Mouse (Mus musculus) embryonic facial prominence, embryonic 15.5 days (tissue): ENCODE results near the gene Olfr610. TPM values are rescaled to one million over a fixed set of nuclear protein-coding genes. Genes with fewer than 3 reads are reported as not detected.
"Not testable (repeated sequence)": the region's sequence is repeated elsewhere in the genome, so short reads cannot be mapped to it uniquely, and the experiment has no call there.

Experiments used
- ATAC-seq: fragments of 200-750 bp; cut with Nextera tagmentation; 2 replicates; pipeline ENCODE4 v1.8.0; 2017; ENCODE audit warnings: low read depth, moderate TSS enrichment; ENCODE audit not compliant: insufficient number of reproducible peaks, low FRiP score, low TSS enrichment
- H3K27ac ChIP-seq: fragments of 300-500 bp; sonication (generic); replicated peaks from 2 replicates; pipeline ENCODE4 v1.5.1; 2015; ENCODE audit warnings: mild to moderate bottlenecking, inconsistent platforms
- H3K27me3 ChIP-seq: fragments of 300-500 bp; sonication (generic); 2 replicates; pipeline ENCODE4 v1.6.1; 2015; ENCODE audit warnings: inconsistent platforms
- H3K36me3 ChIP-seq: fragments of 300-500 bp; sonication (generic); 2 replicates; pipeline ENCODE4 v1.6.1; 2015; ENCODE audit warnings: mild to moderate bottlenecking, inconsistent platforms
- H3K4me1 ChIP-seq: fragments of 300-500 bp; sonication (generic); 2 replicates; pipeline ENCODE4 v1.6.1; 2015; ENCODE audit warnings: inconsistent platforms
- H3K4me2 ChIP-seq: fragments of 300-500 bp; sonication (generic); replicated peaks from 2 replicates; pipeline ENCODE4 v1.6.1; 2015; ENCODE audit warnings: mild to moderate bottlenecking, inconsistent platforms
- H3K4me3 ChIP-seq: fragments of 300-500 bp; sonication (generic); replicated peaks from 2 replicates; pipeline ENCODE4 v1.5.1; 2015; ENCODE audit warnings: mild to moderate bottlenecking, inconsistent platforms
- H3K9ac ChIP-seq: fragments of 300-500 bp; sonication (generic); 2 replicates; pipeline ENCODE4 v1.6.1; 2015; ENCODE audit warnings: inconsistent platforms
- H3K9me3 ChIP-seq: fragments of 300-500 bp; sonication (generic); replicated peaks from 2 replicates; pipeline ENCODE4 v1.6.1; 2016; ENCODE audit warnings: inconsistent platforms
- WGBS: fragments of 180-500 bp; shearing (Covaris S2); methylation state at CpG from one replicate; pipeline ENCODE4 v1.1.7; 2015; 5-methylcytosine and 5-hydroxymethylcytosine counted together
- polyA plus RNA-seq: library from polyadenylated mRNA; unstranded; fragments of >200 nt; fragmentation: Nextera tagmentation; extraction: Ambion mirVana; gene quantifications from 2 replicates; pipeline ENCODE4 v1.2.1, GENCODE M21; 2015

Gene Olfr610
- 0.28 TPM in 1 of 2 replicates, not detected in the other for polyA plus RNA-seq

DNA sequence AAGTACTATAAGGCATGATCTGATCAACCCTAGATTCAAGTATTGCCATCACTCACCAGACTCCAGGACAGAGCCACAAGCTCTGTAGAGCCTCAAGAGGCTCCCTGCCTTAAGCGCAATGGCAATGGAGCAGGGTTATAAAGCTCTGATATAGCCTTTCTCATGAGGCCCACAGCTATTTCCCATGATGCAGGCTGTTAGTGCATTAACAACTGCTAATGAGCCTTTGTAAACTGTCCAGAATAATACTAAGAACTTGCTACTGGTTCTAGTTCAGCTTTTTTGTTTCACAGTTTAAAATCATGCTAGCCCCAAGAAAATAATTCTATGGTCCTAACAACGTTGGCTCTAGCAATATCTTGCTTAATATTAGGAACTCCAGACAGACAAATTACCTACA is at the start of gene Olfr610:
Gene Olfr610, minus strand, starts transcription at position 101 of the 400 bp plus-strand sequence.
- Histone ChIP-seq H3K9ac (no peak within 1 kb of the TSS), H3K9me3 (no peaks in the 10 kb centered on the region), H3K27me3 (no peaks in the 10 kb centered on the region), H3K4me2 (no peak within 1 kb of the TSS), H3K36me3 (no peaks in the 10 kb centered on the region), H3K27ac (no peak within 1 kb of the TSS), H3K4me1 (no peaks in the 10 kb centered on the region), H3K4me3 (no peak within 1 kb of the TSS)
- WGBS: 86% methylated on average over 2 of the region's 2 CpGs
- ATAC-seq: no peak

- H3K4me2 ChIP-seq: no peak within 1 kb of the TSS
- H3K27me3 ChIP-seq: no peaks in the 10 kb centered on the region
- H3K9me3 ChIP-seq: no peaks in the 10 kb centered on the region
- no peak for ATAC-seq
- H3K4me3 ChIP-seq: no peak within 1 kb of the TSS
- no peak within 1 kb of the TSS for H3K9ac ChIP-seq
- H3K27ac ChIP-seq: no peak within 1 kb of the TSS
- no peaks in the 10 kb centered on the region for H3K4me1 ChIP-seq
- no peaks in the 10 kb centered on the region for H3K36me3 ChIP-seq
- 75% methylated on average over 2 of the region's 2 CpGs for WGBS
Observed at GRCm38 (mm10) chr7:103555779-103556178, 43.9 kb upstream of the Olfr610 start, which contains the start of gene Olfr615. TSS of gene Olfr615 (plus strand) at chr7:103556079.

DNA sequence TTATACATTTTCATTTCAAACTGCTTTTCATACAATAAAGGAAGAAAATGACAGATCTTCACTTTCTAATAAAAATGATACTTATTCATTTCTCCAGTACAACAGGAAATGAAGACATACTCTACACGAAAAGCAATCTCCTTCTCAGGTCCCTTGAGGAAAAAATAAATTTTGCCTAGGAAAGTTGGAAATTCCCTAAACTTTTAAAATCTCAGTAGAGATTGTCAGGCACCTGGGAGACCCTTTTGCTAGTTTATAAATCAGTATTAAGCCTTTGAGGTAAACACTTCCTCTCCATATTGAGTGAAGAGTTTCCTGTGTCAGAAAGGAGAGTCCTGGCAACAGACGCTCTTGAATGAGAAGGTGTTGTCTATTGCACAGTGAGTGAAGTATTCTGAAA is 35.9 kb upstream of the Olfr610 start, which contains the start of gene Olfr613:
Gene Olfr613, plus strand, starts transcription at position 301 of the 400 bp plus-strand sequence.
- Histone ChIP-seq H3K9me3 (no peaks in the 10 kb centered on the region), H3K36me3 (no peaks in the 10 kb centered on the region), H3K27me3 (no peaks in the 10 kb centered on the region), H3K27ac (no peak within 1 kb of the TSS), H3K9ac (no peak within 1 kb of the TSS), H3K4me1 (no peaks in the 10 kb centered on the region), H3K4me2 (no peak within 1 kb of the TSS), H3K4me3 (no peak within 1 kb of the TSS)
- ATAC-seq: no peak
- 80% methylated on average over 2 of the region's 2 CpGs for WGBS

DNA sequence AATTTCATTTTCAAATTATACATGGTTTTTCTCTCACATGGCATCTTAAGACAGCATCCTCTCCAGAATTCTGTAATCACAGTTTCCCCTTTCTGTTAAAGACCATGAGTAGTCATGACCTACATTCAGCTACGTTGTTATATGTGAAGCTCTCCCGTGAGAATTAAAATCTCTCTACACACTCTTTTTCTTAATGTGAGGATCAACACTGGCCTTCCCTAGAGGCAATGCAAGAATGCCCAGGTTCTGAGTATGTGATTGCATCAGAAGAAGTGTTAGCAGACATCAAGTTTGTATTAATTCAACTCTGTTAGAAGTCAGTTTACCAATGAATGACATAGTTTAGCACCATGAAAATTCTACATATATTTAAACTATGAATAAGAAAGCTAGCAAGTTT is 30.7 kb upstream of the Olfr610 start, which contains the start of gene Olfr612:
Gene Olfr612, minus strand, starts transcription at position 101 of the 400 bp plus-strand sequence.
- not testable (repeated sequence) for H3K4me1 ChIP-seq, H3K4me3 ChIP-seq, H3K4me2 ChIP-seq, ATAC-seq, H3K9ac ChIP-seq, H3K27ac ChIP-seq, H3K27me3 ChIP-seq, H3K9me3 ChIP-seq, H3K36me3 ChIP-seq
- WGBS: 76% methylated on average over 2 of the region's 2 CpGs

DNA sequence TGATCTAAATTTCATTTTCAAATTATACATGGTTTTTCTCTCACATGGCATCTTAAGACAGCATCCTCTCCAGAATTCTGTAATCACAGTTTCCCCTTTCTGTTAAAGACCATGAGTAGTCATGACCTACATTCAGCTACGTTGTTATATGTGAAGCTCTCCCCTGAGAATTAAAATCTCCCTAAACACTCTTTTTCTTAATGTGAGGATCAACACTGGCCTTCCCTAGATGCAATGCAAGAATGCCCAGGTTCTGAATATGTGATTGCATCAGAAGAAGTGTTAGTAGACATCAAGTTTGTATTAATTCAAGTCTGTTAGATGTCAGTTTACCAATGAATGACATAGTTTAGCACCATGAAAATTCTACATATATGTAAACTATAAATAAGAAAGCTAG is 8.8 kb upstream of the Olfr610 start, which contains the start of gene Olfr611:
Gene Olfr611, minus strand, starts transcription at position 101 of the 400 bp plus-strand sequence.
- H3K27me3 ChIP-seq, H3K36me3 ChIP-seq, H3K4me3 ChIP-seq, H3K4me1 ChIP-seq, H3K27ac ChIP-seq, H3K4me2 ChIP-seq, H3K9me3 ChIP-seq, H3K9ac ChIP-seq, ATAC-seq: not testable (repeated sequence)
- 78% methylated on average over 1 of the region's 1 CpGs for WGBS

- ATAC-seq: no peak
- Histone ChIP-seq H3K27me3 (no peaks in the 10 kb centered on the region), H3K9ac (no peak within 1 kb of the TSS), H3K27ac (no peak within 1 kb of the TSS), H3K4me3 (no peak within 1 kb of the TSS), H3K4me1 (no peaks in the 10 kb centered on the region), H3K4me2 (no peak within 1 kb of the TSS), H3K36me3 (no peaks in the 10 kb centered on the region), H3K9me3 (no peaks in the 10 kb centered on the region)
- WGBS: 49% methylated on average over 1 of the region's 1 CpGs
Observed at GRCm38 (mm10) chr7:103497962-103498361, 14.0 kb downstream of the Olfr610 start, which contains the start of gene Olfr609. TSS of gene Olfr609 (minus strand) at chr7:103498062.

- not testable (repeated sequence) for H3K27ac ChIP-seq, H3K27me3 ChIP-seq, H3K9ac ChIP-seq, H3K4me3 ChIP-seq, H3K9me3 ChIP-seq, H3K4me2 ChIP-seq, H3K4me1 ChIP-seq, ATAC-seq, H3K36me3 ChIP-seq
- 86% methylated on average over 9 of the region's 9 CpGs for WGBS
Observed at GRCm38 (mm10) chr7:103477106-103477505, 34.8 kb downstream of the Olfr610 start.

DNA sequence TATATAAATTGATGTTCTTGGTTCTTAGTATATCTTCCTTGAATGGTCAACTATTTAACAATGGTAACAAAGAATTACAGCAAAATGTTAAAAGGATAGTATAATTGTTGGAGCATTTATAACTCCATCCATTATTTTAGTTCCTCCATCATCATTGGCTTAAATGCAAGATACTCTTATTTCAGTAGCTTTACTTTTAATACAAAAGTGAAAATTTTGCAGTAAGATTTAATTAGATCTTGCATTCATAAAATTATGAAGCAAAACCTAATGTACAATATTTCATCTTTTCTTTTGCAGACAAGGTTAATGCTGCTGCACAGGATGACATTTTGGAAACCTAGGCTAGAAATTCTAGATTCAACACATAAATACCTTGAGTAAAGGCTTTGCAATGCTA is 42.3 kb downstream of the Olfr610 start, which contains the start of gene Olfr608:
Gene Olfr608, plus strand, starts transcription at position 301 of the 400 bp plus-strand sequence.
- no peak for ATAC-seq
- H3K4me1 ChIP-seq: no peaks in the 10 kb centered on the region
- no peaks in the 10 kb centered on the region for H3K27me3 ChIP-seq
- H3K36me3 ChIP-seq: no peaks in the 10 kb centered on the region
- no peak within 1 kb of the TSS for H3K27ac ChIP-seq
- H3K9ac ChIP-seq: no peak within 1 kb of the TSS
- no peak within 1 kb of the TSS for H3K4me2 ChIP-seq
- H3K9me3 ChIP-seq: no peaks in the 10 kb centered on the region
- no peak within 1 kb of the TSS for H3K4me3 ChIP-seq

DNA sequence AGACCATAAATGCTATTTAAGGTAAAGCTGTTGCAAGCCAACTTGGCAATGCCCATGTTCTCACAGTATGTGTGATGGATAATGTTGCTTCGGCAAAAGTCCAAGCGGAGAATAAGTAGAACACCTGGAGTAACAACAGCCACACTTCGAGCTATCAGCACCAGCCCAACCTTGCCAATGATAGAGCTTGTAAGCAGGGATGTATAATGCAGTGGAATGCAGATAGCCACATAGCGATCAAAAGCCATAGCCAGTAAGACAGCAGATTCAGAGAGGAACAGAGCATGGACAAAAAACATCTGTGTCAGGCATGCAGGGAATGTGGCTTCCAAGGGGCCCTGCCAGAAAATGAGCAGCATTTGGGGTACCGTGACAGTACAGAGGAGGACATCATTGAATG is 51.3 kb downstream of the Olfr610 start:
- no peak overlapping the region for H3K4me2 ChIP-seq
- H3K27ac ChIP-seq: no peak overlapping the region
- no peaks in the 10 kb centered on the region for H3K36me3 ChIP-seq
- no peaks in the 10 kb centered on the region for H3K4me1 ChIP-seq
- no peak overlapping the region for H3K9ac ChIP-seq
- no peaks in the 10 kb centered on the region for H3K27me3 ChIP-seq
- H3K4me3 ChIP-seq: no peak overlapping the region
- 84% methylated on average over 5 of the region's 5 CpGs for WGBS
- no peak for ATAC-seq
- no peaks in the 10 kb centered on the region for H3K9me3 ChIP-seq

Other genes starting within 250 kb of the Olfr610 start
- not detected in 2 replicates for gene Olfr596, start 206.5 kb downstream of the Olfr610 start, polyA plus RNA-seq
- 0.15 TPM in 1 of 2 replicates, not detected in the other for gene Olfr597, start 195.8 kb downstream of the Olfr610 start, polyA plus RNA-seq
- 0.12 and 0.55 TPM in 2 replicates for gene Olfr598, start 188.6 kb downstream of the Olfr610 start, polyA plus RNA-seq
- not detected in 2 replicates for gene Olfr599, start 176.2 kb downstream of the Olfr610 start, polyA plus RNA-seq
- not detected in 2 replicates for gene Olfr600, start 162.5 kb downstream of the Olfr610 start, polyA plus RNA-seq
- gene Olfr601, start 149.5 kb downstream of the Olfr610 start, polyA plus RNA-seq: 0.22 and 0.43 TPM in 2 replicates
- not detected in 2 replicates for gene Olfr603, start 125.9 kb downstream of the Olfr610 start, polyA plus RNA-seq
- not detected in 2 replicates for gene Usp17lc, start 97.0 kb downstream of the Olfr610 start, polyA plus RNA-seq
- not detected in 2 replicates for gene Olfr605, start 66.7 kb downstream of the Olfr610 start, polyA plus RNA-seq
- gene Olfr606, start 63.1 kb downstream of the Olfr610 start, polyA plus RNA-seq: 0.16 TPM in 1 of 2 replicates, not detected in the other
- gene Olfr607, start 48.0 kb downstream of the Olfr610 start, polyA plus RNA-seq: 0.18 TPM in 1 of 2 replicates, not detected in the other
- gene Olfr608, start 42.2 kb downstream of the Olfr610 start, polyA plus RNA-seq: 0.14 and 0.25 TPM in 2 replicates
- not detected in 2 replicates for gene Olfr609, start 14.1 kb downstream of the Olfr610 start, polyA plus RNA-seq
- gene Olfr611, start 8.7 kb upstream of the Olfr610 start, polyA plus RNA-seq: not detected in 2 replicates
- gene Olfr612, start 30.6 kb upstream of the Olfr610 start, polyA plus RNA-seq: 0.26 and 0.27 TPM in 2 replicates
- gene Olfr613, start 36.0 kb upstream of the Olfr610 start, polyA plus RNA-seq: 0.08 and 0.11 TPM in 2 replicates
- gene Olfr615, start 44.0 kb upstream of the Olfr610 start, polyA plus RNA-seq: 0.25 and 0.29 TPM in 2 replicates
- 0.11 TPM in 2 replicates for gene Olfr616, start 57.0 kb upstream of the Olfr610 start, polyA plus RNA-seq
- gene Olfr617, start 60.9 kb upstream of the Olfr610 start, polyA plus RNA-seq: not detected in 2 replicates
- gene Olfr618, start 78.0 kb upstream of the Olfr610 start, polyA plus RNA-seq: 0.07 TPM in 1 of 2 replicates, not detected in the other
- gene Olfr619, start 88.5 kb upstream of the Olfr610 start, polyA plus RNA-seq: 0.20 TPM in 1 of 2 replicates, not detected in the other
- gene Olfr620, start 100.4 kb upstream of the Olfr610 start, polyA plus RNA-seq: 0.21 and 0.24 TPM in 2 replicates
- 0.29 and 0.68 TPM in 2 replicates for gene Olfr622, start 130.6 kb upstream of the Olfr610 start, polyA plus RNA-seq
- not detected in 2 replicates for gene Olfr623, start 151.6 kb upstream of the Olfr610 start, polyA plus RNA-seq
- gene Olfr624, start 159.1 kb upstream of the Olfr610 start, polyA plus RNA-seq: 0.04 and 0.07 TPM in 2 replicates
- not detected in 2 replicates for gene Olfr625-ps1, start 170.6 kb upstream of the Olfr610 start, polyA plus RNA-seq
- gene Olfr243, start 202.5 kb upstream of the Olfr610 start, polyA plus RNA-seq: 0.17 TPM in 1 of 2 replicates, not detected in the other
- gene Olfr628, start 218.3 kb upstream of the Olfr610 start, polyA plus RNA-seq: not detected in 2 replicates
- 0.09 TPM in 1 of 2 replicates, not detected in the other for gene Olfr629, start 232.8 kb upstream of the Olfr610 start, polyA plus RNA-seq
- not detected in 2 replicates for gene Olfr630, start 245.2 kb upstream of the Olfr610 start, polyA plus RNA-seq